Mouse (Mus musculus) kidney, postnatal 0 days (tissue): ENCODE data around the gene Fam107b. TPM values are rescaled to one million over a fixed set of nuclear protein-coding genes. Genes with fewer than 3 reads are reported as not detected.
"Not testable (repeated sequence)": the region's sequence is repeated elsewhere in the genome, so short reads cannot be mapped to it uniquely, and the experiment has no call there.

Experiments used
- ATAC-seq: fragments of 200-750 bp; cut with Nextera tagmentation; replicated peaks from 2 replicates; pipeline ENCODE4 v1.8.0; 2017; ENCODE audit warnings: low read depth, moderate number of reproducible peaks, moderate TSS enrichment, moderate library complexity; ENCODE audit not compliant: low FRiP score
- DNase-seq: peaks from one replicate; pipeline ENCODE4 v3.0.0-alpha.2; 2016; ENCODE audit warnings: low spot score
- H3K27ac ChIP-seq: fragments of 300-500 bp; sonication (generic); 2 replicates; pipeline ENCODE4 v1.5.1; 2014; ENCODE audit warnings: mild to moderate bottlenecking
- H3K27me3 ChIP-seq: fragments of 300-500 bp; sonication (generic); 2 replicates; pipeline ENCODE4 v1.6.1; 2014; ENCODE audit warnings: low read length, mixed read lengths; ENCODE audit not compliant: insufficient read depth
- H3K36me3 ChIP-seq: fragments of 300-500 bp; sonication (generic); 2 replicates; pipeline ENCODE4 v1.6.1; 2014; ENCODE audit warnings: low read length, mixed read lengths; ENCODE audit not compliant: insufficient read depth
- H3K4me1 ChIP-seq: fragments of 300-500 bp; sonication (generic); replicated peaks from 2 replicates; pipeline ENCODE4 v1.6.1; 2014; ENCODE audit warnings: antibody characterized with exemption, low read length, mixed read lengths; ENCODE audit not compliant: insufficient read depth
- H3K4me2 ChIP-seq: fragments of 300-500 bp; sonication (generic); 2 replicates; pipeline ENCODE4 v1.6.1; 2014; ENCODE audit warnings: mild to moderate bottlenecking, low read length, moderate library complexity, mixed read lengths
- H3K4me3 ChIP-seq: fragments of 300-500 bp; sonication (generic); replicated peaks from 2 replicates; pipeline ENCODE4 v1.5.1; 2014; ENCODE audit warnings: low read depth, low read length
- H3K9ac ChIP-seq: fragments of 300-500 bp; sonication (generic); 2 replicates; pipeline ENCODE4 v1.6.1; 2014; ENCODE audit warnings: low read depth, low read length
- H3K9me3 ChIP-seq: fragments of 300-500 bp; sonication (generic); replicated peaks from 2 replicates; pipeline ENCODE4 v1.6.1; 2016; ENCODE audit warnings: low read length, inconsistent platforms, mixed read lengths
- CTCF ChIP-seq: IDR thresholded peaks from 2 replicates; pipeline ENCODE4 v1.5.1; 2016; ENCODE audit warnings: antibody characterized with exemption, low read depth, mild to moderate bottlenecking, moderate library complexity
- WGBS: fragments of 180-500 bp; shearing (Covaris S2); extraction: QIAGEN DNeasy Blood & Tissue Kit; methylation state at CpG from one replicate; pipeline ENCODE4 v1.1.7; 2014; 5-methylcytosine and 5-hydroxymethylcytosine counted together
- polyA plus RNA-seq: library from polyadenylated mRNA; unstranded; fragments of >200 nt; fragmentation: Nextera tagmentation; extraction: Ambion mirVana; gene quantifications from 2 replicates; pipeline ENCODE4 v1.2.1, GENCODE M21; 2015

The Fam107b gene
- polyA plus RNA-seq, 1 experiment from 2014 or later, result 62.6 TPM

DNA sequence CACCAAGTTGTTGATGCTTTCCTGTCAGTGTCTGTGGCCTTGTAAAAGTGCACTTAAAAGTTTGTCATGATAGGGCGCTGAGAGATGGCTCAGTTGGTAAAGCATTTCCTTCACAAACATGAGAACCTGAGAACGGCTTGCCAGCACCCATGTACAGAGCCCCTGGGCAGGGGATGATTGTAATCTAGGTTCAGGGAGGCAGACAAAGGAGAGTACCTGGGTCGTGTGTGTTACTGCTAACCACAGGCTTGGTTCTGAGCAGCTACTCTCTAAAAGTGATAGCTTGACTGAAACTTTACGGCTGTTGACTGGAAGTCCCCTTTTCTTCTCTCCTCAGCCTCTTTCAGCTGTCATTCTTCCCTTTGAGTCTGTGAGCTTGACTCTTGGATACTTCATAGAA, 147.6 kb downstream of the Fam107b start:
- DNase-seq, result no peak
- H3K4me1 ChIP-seq, result peaks cover 24% of the 10 kb centered on the region
- ATAC-seq, result no peak
- H3K4me2 ChIP-seq, result no peak overlapping the region
- H3K27ac ChIP-seq, result no peak overlapping the region
- 67% methylated on average over 4 of the region's 4 CpGs for WGBS
- H3K36me3 ChIP-seq, result no peaks in the 10 kb centered on the region
- TF ChIP-seq CTCF, result no peak
- no peak overlapping the region for H3K9ac ChIP-seq
- H3K4me3 ChIP-seq, result no peak overlapping the region
- no peaks in the 10 kb centered on the region for H3K9me3 ChIP-seq
- no peaks in the 10 kb centered on the region for H3K27me3 ChIP-seq

DNA sequence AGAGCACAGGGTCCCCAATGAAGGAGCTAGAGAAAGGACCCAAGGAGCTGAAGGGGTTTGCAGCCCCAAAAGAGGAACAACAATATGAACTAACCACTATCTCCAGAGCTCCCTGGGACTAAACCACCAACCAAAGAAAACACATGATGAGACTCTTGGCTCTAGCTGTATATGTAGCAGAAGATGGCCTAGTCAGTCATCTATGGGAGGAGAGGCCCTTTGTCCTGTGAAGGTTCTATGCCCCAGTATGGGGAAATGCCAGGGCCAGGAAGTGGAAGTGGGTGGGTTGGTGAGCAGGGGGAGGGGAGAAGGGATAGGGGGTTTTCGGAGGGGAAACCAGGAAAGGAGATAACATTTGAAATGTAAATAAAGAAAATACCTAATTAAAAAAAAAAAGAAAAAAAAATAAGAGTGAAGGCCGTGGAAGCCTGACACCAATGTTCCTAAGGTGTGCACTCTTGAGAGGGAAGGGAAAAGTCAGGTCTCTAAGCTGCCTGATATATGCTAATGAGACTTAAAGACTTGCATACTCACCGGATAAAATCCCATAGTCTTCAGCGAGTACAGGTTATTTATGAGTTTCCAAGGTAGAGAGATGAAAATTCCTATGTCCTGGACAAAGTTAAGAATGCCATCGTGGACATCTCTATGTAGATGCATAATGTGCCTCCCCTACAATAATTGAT, 149.3 kb downstream of the Fam107b start:
- H3K4me1 ChIP-seq, result peaks cover 24% of the 10 kb centered on the region
- not testable (repeated sequence) for H3K4me3 ChIP-seq, H3K27me3 ChIP-seq, DNase-seq, ATAC-seq, H3K36me3 ChIP-seq, H3K9me3 ChIP-seq, H3K9ac ChIP-seq, H3K4me2 ChIP-seq, H3K27ac ChIP-seq
- 76% methylated on average over 5 of the region's 5 CpGs for WGBS

DNA sequence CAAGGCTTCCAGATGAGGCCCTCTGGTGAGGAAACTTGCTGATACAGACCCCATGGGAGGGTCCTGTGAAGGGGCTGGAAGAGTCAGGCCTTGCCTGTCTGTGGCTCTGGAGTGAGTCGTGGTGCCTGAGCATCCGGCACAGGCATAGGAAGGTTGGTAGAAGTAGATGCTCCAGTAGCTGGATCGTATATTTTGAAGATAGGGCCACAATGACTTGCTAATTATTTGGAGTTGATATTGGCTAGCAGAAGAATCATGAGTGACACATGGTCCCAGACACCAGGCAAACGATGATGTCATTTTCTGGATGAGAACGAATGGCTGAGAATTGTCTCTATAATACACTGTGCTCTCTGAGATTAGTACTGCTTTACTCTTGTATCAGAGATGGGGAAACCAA, 150.8 kb downstream of the Fam107b start:
- WGBS, result 89% methylated on average over 5 of the region's 5 CpGs
- Histone ChIP-seq H3K27ac (no peak overlapping the region), H3K27me3 (no peaks in the 10 kb centered on the region), H3K4me2 (no peak overlapping the region), H3K9me3 (no peaks in the 10 kb centered on the region), H3K9ac (no peak overlapping the region), H3K36me3 (no peaks in the 10 kb centered on the region), H3K4me3 (no peak overlapping the region), H3K4me1 (peaks cover 15% of the 10 kb centered on the region)
- DNase-seq, result no peak
- ATAC-seq, result no peak
- no peak for TF ChIP-seq CTCF

DNA sequence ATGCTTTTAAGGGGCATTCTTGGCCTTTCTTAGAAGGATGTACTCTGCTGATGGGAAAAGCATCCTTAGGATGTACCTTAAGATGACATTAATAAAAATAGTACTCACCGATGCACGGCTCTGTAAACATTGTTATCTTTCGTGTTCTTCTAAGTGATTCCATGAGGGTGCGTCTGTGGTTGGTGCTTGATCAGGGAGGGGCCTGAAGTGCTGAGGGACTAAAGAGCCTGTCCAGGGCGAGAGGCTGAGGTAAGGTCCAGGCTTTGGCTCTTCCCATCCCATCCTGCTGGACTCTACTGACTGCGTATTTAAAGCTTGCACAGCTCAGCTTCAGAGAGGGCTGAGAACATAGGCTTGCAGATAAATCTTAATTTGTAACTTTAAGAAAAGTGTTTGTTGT, 151.7 kb downstream of the Fam107b start:
- no peak overlapping the region for H3K9ac ChIP-seq
- ATAC-seq (no peak), DNase-seq (no peak)
- peaks cover 11% of the 10 kb centered on the region; the same call in 1 of the 2 replicates for H3K4me1 ChIP-seq
- H3K9me3 ChIP-seq, result no peaks in the 10 kb centered on the region
- WGBS, result 68% methylated on average over 6 of the region's 6 CpGs
- no peak overlapping the region for H3K4me2 ChIP-seq
- H3K27ac ChIP-seq, result no peak overlapping the region
- TF ChIP-seq CTCF, result no peak
- H3K27me3 ChIP-seq, result no peaks in the 10 kb centered on the region
- no peaks in the 10 kb centered on the region for H3K36me3 ChIP-seq
- no peak overlapping the region for H3K4me3 ChIP-seq

DNA sequence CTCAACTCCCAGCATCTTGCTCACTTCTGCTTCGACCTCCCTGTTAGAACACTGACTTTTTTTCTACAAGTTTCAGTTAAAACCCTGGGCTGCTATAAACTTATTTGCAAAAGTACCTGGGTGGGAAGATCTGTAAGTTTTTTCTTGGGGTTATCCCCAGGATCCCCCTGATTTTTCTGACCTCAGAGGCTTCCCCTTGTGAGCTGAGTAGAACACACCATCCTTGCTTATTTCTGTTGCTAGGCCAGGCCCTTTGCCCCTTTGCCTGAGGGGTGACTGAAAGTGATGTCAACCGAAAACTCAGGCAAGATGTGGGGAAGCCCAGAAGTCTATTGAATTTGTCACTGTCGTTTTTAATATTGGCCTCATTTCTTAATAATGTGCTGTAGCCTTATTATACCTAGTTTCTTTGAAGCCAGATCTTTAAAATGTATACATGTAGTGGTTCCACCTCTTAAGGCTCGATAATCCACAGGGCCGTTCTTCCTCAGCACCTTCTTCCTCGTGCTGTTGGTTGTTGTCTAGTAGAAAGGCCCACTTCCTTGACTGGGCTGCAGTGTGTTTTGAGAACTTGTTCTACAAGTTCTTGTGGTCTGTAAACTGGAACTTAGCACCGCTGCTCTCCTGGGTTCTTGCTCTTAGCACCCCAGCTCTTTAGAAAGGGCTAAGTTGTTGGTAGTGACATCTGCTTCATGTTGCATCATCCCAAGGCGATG, 153.3 kb downstream of the Fam107b start:
- no peak overlapping the region for H3K27ac ChIP-seq
- peaks cover 4% of the 10 kb centered on the region; the same call in 1 of the 2 replicates for H3K4me1 ChIP-seq
- ATAC-seq (no peak), DNase-seq (no peak)
- TF ChIP-seq CTCF, result no peak
- 86% methylated on average over 8 of the region's 8 CpGs for WGBS
- no peaks in the 10 kb centered on the region for H3K27me3 ChIP-seq
- H3K9ac ChIP-seq, result no peak overlapping the region
- H3K36me3 ChIP-seq, result no peaks in the 10 kb centered on the region
- no peaks in the 10 kb centered on the region for H3K9me3 ChIP-seq
- H3K4me3 ChIP-seq, result no peak overlapping the region
- no peak overlapping the region for H3K4me2 ChIP-seq

DNA sequence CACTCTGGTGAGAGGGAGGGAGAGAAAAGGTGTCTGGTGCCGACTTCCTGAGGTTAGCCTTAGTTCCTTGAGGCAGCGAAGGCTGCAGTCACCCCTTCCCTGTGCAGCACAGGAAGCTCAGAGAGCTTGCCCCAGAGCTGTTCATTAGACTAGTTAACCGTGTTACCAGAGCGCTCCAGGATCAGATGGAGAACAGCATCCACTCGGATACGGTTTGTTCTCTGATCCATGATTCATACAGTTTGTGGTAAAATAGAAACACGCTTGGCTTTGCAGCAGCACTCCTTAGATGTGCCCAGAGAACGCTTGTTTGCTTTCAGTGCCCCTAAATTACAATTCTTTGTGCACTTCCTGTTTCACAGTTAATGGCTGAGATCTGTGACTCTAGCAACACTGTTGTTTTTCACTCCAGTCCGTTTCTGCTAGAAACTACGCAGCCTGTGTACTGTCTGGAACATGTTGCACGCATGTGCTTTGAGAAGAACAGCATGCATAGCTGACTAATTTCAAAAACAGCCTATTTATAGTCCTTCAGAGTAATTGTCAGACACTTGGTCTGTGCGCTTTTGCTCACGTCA, 156.3 kb downstream of the Fam107b start:
- Histone ChIP-seq H3K4me1 (peaks cover 28% of the 10 kb centered on the region), H3K27me3 (no peaks in the 10 kb centered on the region), H3K9me3 (no peaks in the 10 kb centered on the region), H3K36me3 (no peaks in the 10 kb centered on the region), H3K4me3 (no peak overlapping the region), H3K27ac (peak overlapping the region; percentile 76), H3K9ac (peak overlapping the region; percentile 4; the same call in 1 of the 2 replicates), H3K4me2 (peak overlapping the region; percentile 34)
- ATAC-seq (peak; percentile 50; the same call in 1 of the 2 replicates), DNase-seq (peak; percentile 75)
- 25% methylated on average over 13 of the region's 13 CpGs for WGBS
- TF ChIP-seq CTCF, result no peak
